Comparison of ENCODE assay signal across 8 mouse cellular contexts in genomic region chr1:58392268-58392651, GRCm38 (mm10). TPM values are rescaled to one million over a fixed set of nuclear protein-coding genes. Genes with fewer than 3 reads are reported as not detected.
A peak's percentile ranks its signal among the peaks of the same experiment; 100 is the strongest.
DNase-seq lines count a peak whose midpoint lies in the region; ATAC-seq and TF ChIP-seq lines count a peak whose summit lies in the region.

No protein-coding gene starts in this region.

- dilution Hi-C loops in CH12.LX (cut with MboI; ENCODE audit: extremely low pct_ligation_motif_present, extremely low pct_unique_long_range_greater_than_20kb, low sequenced_read_pairs), result no loop called here

- TF ChIP-seq RAD21 in CH12.LX (IDR thresholded peaks at IDR 0.05; ENCODE audit: low read depth, low read length), result no peak

- H3K4me1 ChIP-seq in heart, embryonic 10.5 days, result peaks cover 14% of the 10 kb centered on the region
- peaks cover 4 to 27% of the 10 kb centered on the region in 2 experiments; a peak in 3 of 4 replicates for H3K4me1 ChIP-seq in CH12.LX (ENCODE audit: control insufficient read depth in 1 of 2, insufficient read depth in 2 of 2)
- H3K4me1 ChIP-seq in erythroblast, embryonic 14.5 days (ENCODE audit: control insufficient read depth), result peaks cover 34% of the 10 kb centered on the region
- peaks cover 7% of the 10 kb centered on the region; the same call in 1 of the 2 replicates for H3K4me1 ChIP-seq in liver, embryonic 11.5 days (replicated peaks; ENCODE audit: control insufficient read depth, insufficient read depth, low read length)
- no peaks in the 10 kb centered on the region; the same call in 1 of the 2 replicates for H3K4me1 ChIP-seq in stomach, postnatal 0 days (replicated peaks; ENCODE audit: control insufficient read depth, insufficient read depth)

- in situ Hi-C loops in CH12.LX (cut with MboI; ENCODE audit: low pct_ligation_motif_present, low pct_unique_long_range_greater_than_20kb, low sequenced_read_pairs), result no loop called here

- no peak; the same call in 1 of the 2 replicates for ATAC-seq in liver, embryonic 11.5 days (replicated peaks; ENCODE audit: low FRiP score)
- no peak; the same call in 1 of the 2 replicates for ATAC-seq in stomach, postnatal 0 days (ENCODE audit: low FRiP score, low TSS enrichment)

- peak overlapping the region; percentile 100 for H3K27ac ChIP-seq in heart, embryonic 10.5 days
- H3K27ac ChIP-seq in CH12.LX (ENCODE audit: insufficient read depth, low read depth), result peak overlapping the region; percentile 78; the same call in 1 of the 2 replicates
- H3K27ac ChIP-seq in liver, embryonic 11.5 days (ENCODE audit: low read depth, low read length), result peak overlapping the region; percentile 98
- H3K27ac ChIP-seq in stomach, postnatal 0 days (replicated peaks), result peak overlapping the region; percentile 99

- peak overlapping the region; percentile 96 for H3K4me2 ChIP-seq in CH12.LX (ENCODE audit: insufficient read depth, low read depth, poor library complexity, severe bottlenecking)
- H3K4me2 ChIP-seq in liver, embryonic 11.5 days, result peak overlapping the region; percentile 79
- peak overlapping the region; percentile 77 for H3K4me2 ChIP-seq in stomach, postnatal 0 days (replicated peaks; ENCODE audit: low read depth)

- no peaks in the 10 kb centered on the region for H3K9me3 ChIP-seq in heart, embryonic 10.5 days
- H3K9me3 ChIP-seq in CH12.LX (replicated peaks; ENCODE audit: low read length), result no peaks in the 10 kb centered on the region
- no peaks in the 10 kb centered on the region for H3K9me3 ChIP-seq in erythroblast, embryonic 14.5 days (ENCODE audit: control insufficient read depth, low read length)
- H3K9me3 ChIP-seq in liver, embryonic 11.5 days (ENCODE audit: control insufficient read depth, low read length), result no peaks in the 10 kb centered on the region
- H3K9me3 ChIP-seq in stomach, postnatal 0 days (ENCODE audit: control insufficient read depth, low read length), result no peaks in the 10 kb centered on the region

- under 1% methylated on average over 16 of the region's 16 CpGs for WGBS in heart, embryonic 10.5 days
- 0% methylated on average over 16 of the region's 16 CpGs for WGBS in liver, embryonic 11.5 days
- under 1% methylated on average over 16 of the region's 16 CpGs for WGBS in stomach, postnatal 0 days

- TF ChIP-seq CTCF in CH12.LX (conservative IDR thresholded peaks at IDR 0.05 in 1 of 2, IDR thresholded peaks at IDR 0.05 in 1 of 2; ENCODE audit: low read depth in 2 of 2, low read length in 2 of 2), result no peak
- no peak for TF ChIP-seq CTCF in stomach, postnatal 0 days (IDR thresholded peaks at IDR 0.05; ENCODE audit: low read depth)

- TF ChIP-seq EP300 in CH12.LX (IDR thresholded peaks at IDR 0.05; ENCODE audit: low read length), result no peak
- TF ChIP-seq EP300 in stomach, postnatal 0 days (optimal IDR thresholded peaks at IDR 0.05), result no peak

- no peak for TF ChIP-seq POLR2A in CH12.LX (IDR thresholded peaks at IDR 0.05; ENCODE audit: low read depth, low read length)

- no peaks in the 10 kb centered on the region for H3K27me3 ChIP-seq in heart, embryonic 10.5 days (ENCODE audit: insufficient read depth, poor library complexity, severe bottlenecking)
- H3K27me3 ChIP-seq in CH12.LX (replicated peaks), result no peaks in the 10 kb centered on the region
- no peaks in the 10 kb centered on the region for H3K27me3 ChIP-seq in erythroblast, embryonic 14.5 days (ENCODE audit: control insufficient read depth)
- H3K27me3 ChIP-seq in liver, embryonic 11.5 days (replicated peaks; ENCODE audit: control insufficient read depth, insufficient read depth, low read length), result no peaks in the 10 kb centered on the region
- H3K27me3 ChIP-seq in stomach, postnatal 0 days (ENCODE audit: control insufficient read depth, insufficient read depth, low read length), result no peaks in the 10 kb centered on the region

- peak overlapping the region; percentile 98 for H3K9ac ChIP-seq in CH12.LX (ENCODE audit: insufficient read depth, low read depth)
- peak overlapping the region; percentile 96 for H3K9ac ChIP-seq in liver, embryonic 11.5 days (ENCODE audit: low read depth, low read length)
- H3K9ac ChIP-seq in stomach, postnatal 0 days (ENCODE audit: low read length), result peak overlapping the region; percentile 99

- intact Hi-C loops in heart, postnatal 25 days (cut with DNase I), result no loop called here

- peak overlapping the region; percentile 91 for H3K4me3 ChIP-seq in heart, embryonic 10.5 days
- H3K4me3 ChIP-seq in CH12.LX (replicated peaks in 1 of 3; ENCODE audit: low read depth in 2 of 3, low read length in 2 of 3, poor library complexity in 1 of 3), result peak overlapping the region; percentile 80 to 91 (median 80)
- H3K4me3 ChIP-seq in erythroblast, embryonic 14.5 days (replicated peaks), result peak overlapping the region; percentile 92
- peak overlapping the region; percentile 96 for H3K4me3 ChIP-seq in liver, embryonic 11.5 days (ENCODE audit: low read depth, low read length)
- H3K4me3 ChIP-seq in stomach, postnatal 0 days (ENCODE audit: low read depth, low read length), result peak overlapping the region; percentile 90

- H3K36me3 ChIP-seq in heart, embryonic 10.5 days, result peaks cover 28% of the 10 kb centered on the region
- H3K36me3 ChIP-seq in CH12.LX (replicated peaks in 1 of 2; ENCODE audit: control insufficient read depth in 1 of 2, insufficient read depth in 1 of 2, low read length in 1 of 2), result peaks cover 16 to 24% of the 10 kb centered on the region in 2 experiments
- peaks cover 27% of the 10 kb centered on the region for H3K36me3 ChIP-seq in erythroblast, embryonic 14.5 days (ENCODE audit: control insufficient read depth)
- H3K36me3 ChIP-seq in liver, embryonic 11.5 days (ENCODE audit: control insufficient read depth, insufficient read depth, low read length), result peaks cover 23% of the 10 kb centered on the region
- H3K36me3 ChIP-seq in stomach, postnatal 0 days (ENCODE audit: control insufficient read depth, insufficient read depth, low read length), result peaks cover 7% of the 10 kb centered on the region

- H3K79me2 ChIP-seq in CH12.LX (replicated peaks; ENCODE audit: control insufficient read depth, extremely low read depth, insufficient read depth, poor library complexity, severe bottlenecking), result peaks cover 40% of the 10 kb centered on the region

- peak; percentile 79 for DNase-seq in heart, embryonic 10.5 days (ENCODE audit: low spot score)
- no peak for DNase-seq in heart, postnatal 25 days (ENCODE audit: low spot score)
- DNase-seq in CH12.LX (ENCODE audit: extremely low read depth), result peak; percentile 47
- DNase-seq in liver, embryonic 11.5 days (ENCODE audit: low spot score), result no peak
- no peak for DNase-seq in stomach, postnatal 0 days (ENCODE audit: low spot score)
- no peak for DNase-seq in spleen, adult 12 weeks (ENCODE audit: low spot score)
- DNase-seq in cerebellum, postnatal 4 days (ENCODE audit: low spot score in 2 of 2), result no peak

TF ChIP-seq in CH12.LX, 34 proteins besides CTCF, POLR2A, EP300 and RAD21:
- peak; percentile 3; the same call in 1 of the 2 replicates for TF ChIP-seq MXI1 (IDR thresholded peaks at IDR 0.05; ENCODE audit: low read depth, low read length)
- TF ChIP-seq MEF2A (IDR thresholded peaks at IDR 0.05; ENCODE audit: borderline replicate concordance, low read depth, low read length), result no peak
- TF ChIP-seq MAX (IDR thresholded peaks at IDR 0.05; ENCODE audit: low read length), result 0 out of 2 replicates have a peak, but pooled peaks have one; percentile 17

RNA-seq across cellular contexts. Expression of gene Bzw1, which starts 0.4 kb away (rescaled TPM):
- polyA plus RNA-seq in heart, embryonic 10.5 days (2016; fragmentation: Nextera tagmentation; extraction: Ambion mirVana), result 287 and 342 TPM in 2 replicates
- 10 to 100 TPM; 62.7 to 75.9 TPM for total RNA-seq in heart, postnatal 25 days (2021)
- total RNA-seq in CH12.LX (2012; rRNA removed), result 104 and 151 TPM in 2 replicates
- 252 and 289 TPM in 2 replicates for total RNA-seq in CH12.LX (2014; rRNA removed)
- 225 and 243 TPM in 2 replicates for polyA plus RNA-seq in CH12.LX (2012; ENCODE audit: insufficient read length, low read depth)
- 0.15 and 0.30 TPM in 2 replicates for polyA plus RNA-seq in erythroblast, embryonic 14.5 days (2012)
- 344 and 399 TPM in 2 replicates for polyA plus RNA-seq in liver, embryonic 11.5 days (2014; fragmentation: Nextera tagmentation; extraction: Ambion mirVana)
- polyA plus RNA-seq in stomach, postnatal 0 days (2015; fragmentation: Nextera tagmentation; extraction: Ambion mirVana), result 192 and 230 TPM in 2 replicates

RNA-seq across cellular contexts. Expression of gene Clk1, which starts 31.6 kb away (rescaled TPM):
- polyA plus RNA-seq in heart, embryonic 10.5 days (2016; fragmentation: Nextera tagmentation; extraction: Ambion mirVana), result 117 TPM in 2 replicates
- 10 to 100 TPM; 53.1 to 59.9 TPM for total RNA-seq in heart, postnatal 25 days (2021)
- total RNA-seq in CH12.LX (2012; rRNA removed) (90.0 and 107 TPM in 2 replicates), CH12.LX (2014; rRNA removed) (209 and 233 TPM in 2 replicates)
- polyA plus RNA-seq in CH12.LX (2012; ENCODE audit: insufficient read length, low read depth), result 119 and 126 TPM in 2 replicates
- 1.5 and 2.9 TPM in 2 replicates for polyA plus RNA-seq in erythroblast, embryonic 14.5 days (2012)
- polyA plus RNA-seq in liver, embryonic 11.5 days (2014; fragmentation: Nextera tagmentation; extraction: Ambion mirVana), result 124 and 129 TPM in 2 replicates
- 107 and 111 TPM in 2 replicates for polyA plus RNA-seq in stomach, postnatal 0 days (2015; fragmentation: Nextera tagmentation; extraction: Ambion mirVana)

RNA-seq across cellular contexts. Expression of gene Nif3l1, which starts 52.7 kb away (rescaled TPM):
- polyA plus RNA-seq in heart, embryonic 10.5 days (2016; fragmentation: Nextera tagmentation; extraction: Ambion mirVana), result 35.7 and 48.5 TPM in 2 replicates
- total RNA-seq in heart, postnatal 25 days (2021), result 10 to 100 TPM; 12.1 to 14.2 TPM
- 34.5 and 40.8 TPM in 2 replicates for total RNA-seq in CH12.LX (2012; rRNA removed)
- total RNA-seq in CH12.LX (2014; rRNA removed), result 70.1 and 107 TPM in 2 replicates
- polyA plus RNA-seq in CH12.LX (2012; ENCODE audit: insufficient read length, low read depth), result 39.6 and 43.5 TPM in 2 replicates
- polyA plus RNA-seq in erythroblast, embryonic 14.5 days (2012), result 0.08 and 0.25 TPM in 2 replicates
- 44.0 and 45.0 TPM in 2 replicates for polyA plus RNA-seq in liver, embryonic 11.5 days (2014; fragmentation: Nextera tagmentation; extraction: Ambion mirVana)
- polyA plus RNA-seq in stomach, postnatal 0 days (2015; fragmentation: Nextera tagmentation; extraction: Ambion mirVana), result 20.9 and 23.7 TPM in 2 replicates

RNA-seq across cellular contexts. Expression of gene Ppil3, which starts 53.0 kb away (rescaled TPM):
- 43.0 and 47.7 TPM in 2 replicates for polyA plus RNA-seq in heart, embryonic 10.5 days (2016; fragmentation: Nextera tagmentation; extraction: Ambion mirVana)
- total RNA-seq in heart, postnatal 25 days (2021), result 10 to 100 TPM; 17.5 to 19.3 TPM
- 66.1 and 90.4 TPM in 2 replicates for total RNA-seq in CH12.LX (2012; rRNA removed)
- 161 and 191 TPM in 2 replicates for total RNA-seq in CH12.LX (2014; rRNA removed)
- 103 and 114 TPM in 2 replicates for polyA plus RNA-seq in CH12.LX (2012; ENCODE audit: insufficient read length, low read depth)
- 0.40 and 0.43 TPM in 2 replicates for polyA plus RNA-seq in erythroblast, embryonic 14.5 days (2012)
- 58.6 and 62.8 TPM in 2 replicates for polyA plus RNA-seq in liver, embryonic 11.5 days (2014; fragmentation: Nextera tagmentation; extraction: Ambion mirVana)
- 29.3 and 32.8 TPM in 2 replicates for polyA plus RNA-seq in stomach, postnatal 0 days (2015; fragmentation: Nextera tagmentation; extraction: Ambion mirVana)

Comparison
In these comparisons a context has a peak if more than half of its experiments do, and no peak if none do; other contexts are left out.
1. DNase-seq: peak in heart, embryonic 10.5 days (single experiment) and CH12.LX (single experiment); none in heart, postnatal 25 days (single experiment), liver, embryonic 11.5 days (single experiment), stomach, postnatal 0 days (single experiment), spleen, adult 12 weeks (single experiment) and cerebellum, postnatal 4 days (0 of 2).
2. RNA of gene Bzw1, which starts 0.4 kb away (polyA plus RNA-seq): 344 to 399 TPM in liver, embryonic 11.5 days, 287 to 342 TPM in heart, embryonic 10.5 days, 192 to 230 TPM in stomach, postnatal 0 days and 225 to 243 TPM in CH12.LX; 0.15 to 0.30 TPM in erythroblast, embryonic 14.5 days; every median in the first group is over 100 times any median in the second.
3. RNA of gene Clk1, which starts 31.6 kb away (polyA plus RNA-seq): 124 to 129 TPM in liver, embryonic 11.5 days, 119 to 126 TPM in CH12.LX, 117 TPM in heart, embryonic 10.5 days and 107 to 111 TPM in stomach, postnatal 0 days; 1.5 to 2.9 TPM in erythroblast, embryonic 14.5 days; every median in the first group is over 10 times any median in the second.
4. RNA of gene Nif3l1, which starts 52.7 kb away (polyA plus RNA-seq): 35.7 to 48.5 TPM in heart, embryonic 10.5 days, 44.0 to 45.0 TPM in liver, embryonic 11.5 days, 39.6 to 43.5 TPM in CH12.LX and 20.9 to 23.7 TPM in stomach, postnatal 0 days; 0.08 to 0.25 TPM in erythroblast, embryonic 14.5 days; every median in the first group is over 10 times any median in the second.
5. Peak in every context shown above with its lines, with median percentiles within 50 percentile points of each other: H3K27ac ChIP-seq, H3K4me3 ChIP-seq, H3K4me2 ChIP-seq and H3K9ac ChIP-seq.